Mouse (Mus musculus): ENCODE measurements around the gene Det1. TPM values are rescaled to one million over a fixed set of nuclear protein-coding genes. Genes with fewer than 3 reads are reported as not detected.
A peak's percentile ranks its signal among the peaks of the same experiment; 100 is the strongest.

Det1 gene
- total RNA-seq, 1 experiment: 14.5 TPM

- TF ChIP-seq CHD2 (IDR thresholded peaks at IDR 0.05; ENCODE audit: low read depth, low read length) (no peak), ZC3H11A (IDR thresholded peaks at IDR 0.05; ENCODE audit: borderline replicate concordance, low read depth, low read length) (no peak), ZNF384 (IDR thresholded peaks at IDR 0.05; ENCODE audit: low read depth, low read length) (no peak), HCFC1 (IDR thresholded peaks at IDR 0.05; ENCODE audit: borderline replicate concordance, insufficient read depth, low read length) (no peak), MAFK (IDR thresholded peaks at IDR 0.05; ENCODE audit: insufficient read depth, low read depth, low read length) (no peak)
- no peak overlapping the region for H3K9ac ChIP-seq (ENCODE audit: insufficient read depth, low read depth, low read length, poor library complexity, severe bottlenecking)
- no peak overlapping the region for H3K4me3 ChIP-seq (ENCODE audit: insufficient read depth in 1 of 2, low read depth in 1 of 2, low read length in 2 of 2, poor library complexity in 1 of 2, severe bottlenecking in 1 of 2)
- no peak overlapping the region for H3K27ac ChIP-seq (ENCODE audit: insufficient read depth, low read depth, low read length, poor library complexity, severe bottlenecking)
- in situ Hi-C loops (cut with MboI; ENCODE audit: low sequenced_read_pairs in 2 of 2, unreplicated experiment in 2 of 2): loop anchor here in 1 of 2 experiments (5.0 kb wide), 1 partner anchor 103 kb away; the partner anchor contains the start of gene Aen
- peaks cover 19% of the 10 kb centered on the region for H3K36me3 ChIP-seq (ENCODE audit: control insufficient read depth, insufficient read depth, low read length, poor library complexity, severe bottlenecking)
- no peaks in the 10 kb centered on the region; a peak in 1 of 4 replicates for H3K4me1 ChIP-seq (ENCODE audit: control insufficient read depth in 2 of 2, insufficient read depth in 2 of 2, low read length in 2 of 2, poor library complexity in 1 of 2)
- DNase-seq (ENCODE audit: low read depth, low spot score): no peak
- no peaks in the 10 kb centered on the region for H3K9me3 ChIP-seq (ENCODE audit: control insufficient read depth, insufficient read depth, low read depth, low read length)
Measured at GRCm38 (mm10) chr7:78793895-78794570, 53.0 kb downstream of the Det1 start.

GRCm38 (mm10) chr7:78791359-78792222, 55.5 kb downstream of the Det1 start:
- H3K9ac ChIP-seq (ENCODE audit: insufficient read depth, low read depth, low read length, poor library complexity, severe bottlenecking): no peak overlapping the region
- DNase-seq (ENCODE audit: low read depth, low spot score): peak; percentile 57
- no peaks in the 10 kb centered on the region for H3K4me1 ChIP-seq (ENCODE audit: control insufficient read depth in 2 of 2, insufficient read depth in 2 of 2, low read length in 2 of 2, poor library complexity in 1 of 2)
- TF ChIP-seq MAFK (IDR thresholded peaks at IDR 0.05; ENCODE audit: insufficient read depth, low read depth, low read length): no peak
- TF ChIP-seq CHD2 (IDR thresholded peaks at IDR 0.05; ENCODE audit: low read depth, low read length): no peak
- TF ChIP-seq ZNF384 (IDR thresholded peaks at IDR 0.05; ENCODE audit: low read depth, low read length): no peak
- no peak for TF ChIP-seq HCFC1 (IDR thresholded peaks at IDR 0.05; ENCODE audit: borderline replicate concordance, insufficient read depth, low read length)
- peak; percentile 94 for TF ChIP-seq ZC3H11A (IDR thresholded peaks at IDR 0.05; ENCODE audit: borderline replicate concordance, low read depth, low read length)
- peaks cover 21% of the 10 kb centered on the region for H3K36me3 ChIP-seq (ENCODE audit: control insufficient read depth, insufficient read depth, low read length, poor library complexity, severe bottlenecking)
- no peaks in the 10 kb centered on the region for H3K9me3 ChIP-seq (ENCODE audit: control insufficient read depth, insufficient read depth, low read depth, low read length)
- in situ Hi-C loops (cut with MboI; ENCODE audit: low sequenced_read_pairs in 2 of 2, unreplicated experiment in 2 of 2): loop anchor here in 1 of 2 experiments (5.0 kb wide), 1 partner anchor 106 kb away; the partner anchor contains the start of gene Aen
- no peak overlapping the region for H3K4me3 ChIP-seq (ENCODE audit: insufficient read depth in 1 of 2, low read depth in 1 of 2, low read length in 2 of 2, poor library complexity in 1 of 2, severe bottlenecking in 1 of 2)
- no peak overlapping the region for H3K27ac ChIP-seq (ENCODE audit: insufficient read depth, low read depth, low read length, poor library complexity, severe bottlenecking)

- in situ Hi-C loops (cut with MboI; ENCODE audit: low sequenced_read_pairs in 2 of 2, unreplicated experiment in 2 of 2): loop anchor here in 1 of 2 experiments (10.0 kb wide), 1 partner anchor 107 kb away; the partner anchor contains the start of gene Aen
- Histone ChIP-seq H3K4me1 (ENCODE audit: control insufficient read depth in 2 of 2, insufficient read depth in 2 of 2, low read length in 2 of 2, poor library complexity in 1 of 2) (no peaks in the 10 kb centered on the region), H3K9ac (ENCODE audit: insufficient read depth, low read depth, low read length, poor library complexity, severe bottlenecking) (no peak overlapping the region), H3K27ac (ENCODE audit: insufficient read depth, low read depth, low read length, poor library complexity, severe bottlenecking) (no peak overlapping the region), H3K36me3 (ENCODE audit: control insufficient read depth, insufficient read depth, low read length, poor library complexity, severe bottlenecking) (peaks cover 21% of the 10 kb centered on the region), H3K9me3 (ENCODE audit: control insufficient read depth, insufficient read depth, low read depth, low read length) (no peaks in the 10 kb centered on the region), H3K4me3 (ENCODE audit: insufficient read depth in 1 of 2, low read depth in 1 of 2, low read length in 2 of 2, poor library complexity in 1 of 2, severe bottlenecking in 1 of 2) (no peak overlapping the region)
- no peak for DNase-seq (ENCODE audit: low read depth, low spot score)
- TF ChIP-seq CHD2 (IDR thresholded peaks at IDR 0.05; ENCODE audit: low read depth, low read length) (no peak), HCFC1 (IDR thresholded peaks at IDR 0.05; ENCODE audit: borderline replicate concordance, insufficient read depth, low read length) (no peak), ZC3H11A (IDR thresholded peaks at IDR 0.05; ENCODE audit: borderline replicate concordance, low read depth, low read length) (no peak), MAFK (IDR thresholded peaks at IDR 0.05; ENCODE audit: insufficient read depth, low read depth, low read length) (no peak), ZNF384 (IDR thresholded peaks at IDR 0.05; ENCODE audit: low read depth, low read length) (no peak)
Measured at GRCm38 (mm10) chr7:78787793-78788380, 59.2 kb downstream of the Det1 start.

GRCm38 (mm10) chr7:78785906-78786305, 61.2 kb downstream of the Det1 start:
- H3K4me1 ChIP-seq (ENCODE audit: control insufficient read depth in 2 of 2, insufficient read depth in 2 of 2, low read length in 2 of 2, poor library complexity in 1 of 2): no peaks in the 10 kb centered on the region
- no peak overlapping the region for H3K27ac ChIP-seq (ENCODE audit: insufficient read depth, low read depth, low read length, poor library complexity, severe bottlenecking)
- H3K4me3 ChIP-seq (ENCODE audit: insufficient read depth in 1 of 2, low read depth in 1 of 2, low read length in 2 of 2, poor library complexity in 1 of 2, severe bottlenecking in 1 of 2): no peak overlapping the region
- in situ Hi-C loops (cut with MboI; ENCODE audit: low sequenced_read_pairs in 2 of 2, unreplicated experiment in 2 of 2): loop anchor here in 1 of 2 experiments (10.0 kb wide), 1 partner anchor 109 kb away; the partner anchor contains the start of gene Aen
- no peak overlapping the region for H3K9ac ChIP-seq (ENCODE audit: insufficient read depth, low read depth, low read length, poor library complexity, severe bottlenecking)
- TF ChIP-seq ZNF384 (IDR thresholded peaks at IDR 0.05; ENCODE audit: low read depth, low read length): no peak
- no peak for TF ChIP-seq HCFC1 (IDR thresholded peaks at IDR 0.05; ENCODE audit: borderline replicate concordance, insufficient read depth, low read length)
- no peak for TF ChIP-seq MAFK (IDR thresholded peaks at IDR 0.05; ENCODE audit: insufficient read depth, low read depth, low read length)
- TF ChIP-seq ZC3H11A (IDR thresholded peaks at IDR 0.05; ENCODE audit: borderline replicate concordance, low read depth, low read length): no peak
- TF ChIP-seq CHD2 (IDR thresholded peaks at IDR 0.05; ENCODE audit: low read depth, low read length): no peak
- peaks cover 10% of the 10 kb centered on the region; the same call in 1 of the 2 replicates for H3K36me3 ChIP-seq (ENCODE audit: control insufficient read depth, insufficient read depth, low read length, poor library complexity, severe bottlenecking)
- DNase-seq (ENCODE audit: low read depth, low spot score): no peak
- H3K9me3 ChIP-seq (ENCODE audit: control insufficient read depth, insufficient read depth, low read depth, low read length): no peaks in the 10 kb centered on the region
